Mouse (Mus musculus) myocyte (in vitro differentiated cells): Measurements from ENCODE around the gene 1700012B07Rik. TPM values are rescaled to one million over a fixed set of nuclear protein-coding genes. Genes with fewer than 3 reads are reported as not detected.

Experiments
- H3K27me3 ChIP-seq: one replicate; pipeline ENCODE4 v1.6.1; 2011; ENCODE audit not compliant: control insufficient read depth, insufficient read depth, insufficient read length
- H3K36me3 ChIP-seq: one replicate; pipeline ENCODE4 v1.6.1; 2011; ENCODE audit not compliant: control insufficient read depth, insufficient read depth
- H3K4me2 ChIP-seq: one replicate; pipeline ENCODE4 v1.6.1; 2011; ENCODE audit warnings: low read depth, control low read depth
- H3K4me3 ChIP-seq: one replicate; pipeline ENCODE4 v1.5.1; 2011; ENCODE audit warnings: mild to moderate bottlenecking, control low read depth, moderate library complexity
- H3K79me2 ChIP-seq: one replicate; pipeline ENCODE4 v1.6.1; 2011; ENCODE audit not compliant: control insufficient read depth, insufficient read depth
- H3ac ChIP-seq: one replicate; pipeline ENCODE4 v1.6.1; 2011; ENCODE audit not compliant: control insufficient read depth, insufficient read length
- CEBPB ChIP-seq: IDR thresholded peaks from 2 replicates; pipeline ENCODE4 v1.6.1; 2011; ENCODE audit warnings: mild to moderate bottlenecking, moderate library complexity; ENCODE audit not compliant: poor library complexity, insufficient read depth, severe bottlenecking
- E2F4 ChIP-seq: IDR thresholded peaks from one replicate; pipeline ENCODE4 v1.6.1; 2011; ENCODE audit warnings: mild to moderate bottlenecking, control low read depth, moderate library complexity; ENCODE audit not compliant: insufficient read depth
- MAX ChIP-seq: IDR thresholded peaks from one replicate; pipeline ENCODE4 v1.6.1; 2011; ENCODE audit warnings: low read depth, mild to moderate bottlenecking, control low read depth
- MYOD1 ChIP-seq, 3 experiments: IDR thresholded peaks; one replicate each; pipeline ENCODE4 v1.6.1; 2011; ENCODE audit warnings: control low read depth in 2 of 3, low read depth in 2 of 3, mild to moderate bottlenecking in 2 of 3, moderate library complexity in 1 of 3; ENCODE audit not compliant: insufficient read length in 2 of 3, control insufficient read depth in 1 of 3
- MYOG ChIP-seq, 3 experiments: IDR thresholded peaks; one replicate each; pipeline ENCODE4 v1.6.1; 2011; ENCODE audit warnings: control low read depth in 2 of 3, low read depth in 2 of 3, mild to moderate bottlenecking in 2 of 3; ENCODE audit not compliant: insufficient read length in 2 of 3, control insufficient read depth in 1 of 3, insufficient read depth in 1 of 3
- POLR2A ChIP-seq: IDR thresholded peaks from one replicate; pipeline ENCODE4 v1.6.1; 2011; ENCODE audit warnings: low read depth, mild to moderate bottlenecking, control low read depth, moderate library complexity; ENCODE audit not compliant: insufficient read length
- POLR2AphosphoS2 ChIP-seq: IDR thresholded peaks from one replicate; pipeline ENCODE4 v1.6.1; 2011; ENCODE audit warnings: low read depth, control low read depth; ENCODE audit not compliant: insufficient read length
- REST ChIP-seq: IDR thresholded peaks from one replicate; pipeline ENCODE4 v1.6.1; 2011; ENCODE audit warnings: mild to moderate bottlenecking, control low read depth, moderate library complexity; ENCODE audit not compliant: insufficient read depth, insufficient read length
- SRF ChIP-seq: IDR thresholded peaks from one replicate; pipeline ENCODE4 v1.6.1; 2011; ENCODE audit warnings: low read depth; ENCODE audit not compliant: control insufficient read depth, insufficient read length
- TCF12 ChIP-seq: IDR thresholded peaks from one replicate; pipeline ENCODE4 v1.6.1; 2011; ENCODE audit warnings: mild to moderate bottlenecking, control low read depth; ENCODE audit not compliant: poor library complexity, insufficient read depth, severe bottlenecking
- TCF3 ChIP-seq: IDR thresholded peaks from one replicate; pipeline ENCODE4 v1.6.1; 2011; ENCODE audit warnings: low read depth, control low read depth; ENCODE audit not compliant: insufficient read length
- USF1 ChIP-seq: IDR thresholded peaks from one replicate; pipeline ENCODE4 v1.6.1; 2011; ENCODE audit warnings: low read depth, mild to moderate bottlenecking, control low read depth, moderate library complexity
- polyA plus RNA-seq: library from polyadenylated mRNA; unstranded; fragments of >200 nt; fragmentation: generic; extraction: Trizol; gene quantifications from one replicate; pipeline ENCODE4 v1.2.1, GENCODE M21; 2012; ENCODE audit warnings: missing spikeins

The 1700012B07Rik gene
- polyA plus RNA-seq, 1 experiment = 0.19 TPM

- Histone ChIP-seq H3K27me3 (no peaks in the 10 kb centered on the region), H3K4me2 (peak overlapping the region; percentile 36), H3K79me2 (no peaks in the 10 kb centered on the region), H3K4me3 (no peak overlapping the region), H3ac (no peak overlapping the region), H3K36me3 (no peaks in the 10 kb centered on the region)
- TF ChIP-seq POLR2AphosphoS2 = no peak
- no peak for TF ChIP-seq MYOG (IDR thresholded peaks at IDR 0.05; ENCODE audit: control insufficient read depth in 1 of 3, insufficient read depth in 1 of 3, insufficient read length in 2 of 3, low read depth in 2 of 3)
- TF ChIP-seq CEBPB = no peak
- no peak for TF ChIP-seq E2F4
- no peak for TF ChIP-seq REST
- TF ChIP-seq MAX = no peak
- no peak for TF ChIP-seq TCF12
- TF ChIP-seq POLR2A = no peak
- TF ChIP-seq TCF3 = no peak
Measured at GRCm38 (mm10) chr11:109873852-109874610, 46.2 kb upstream of the 1700012B07Rik start.

DNA sequence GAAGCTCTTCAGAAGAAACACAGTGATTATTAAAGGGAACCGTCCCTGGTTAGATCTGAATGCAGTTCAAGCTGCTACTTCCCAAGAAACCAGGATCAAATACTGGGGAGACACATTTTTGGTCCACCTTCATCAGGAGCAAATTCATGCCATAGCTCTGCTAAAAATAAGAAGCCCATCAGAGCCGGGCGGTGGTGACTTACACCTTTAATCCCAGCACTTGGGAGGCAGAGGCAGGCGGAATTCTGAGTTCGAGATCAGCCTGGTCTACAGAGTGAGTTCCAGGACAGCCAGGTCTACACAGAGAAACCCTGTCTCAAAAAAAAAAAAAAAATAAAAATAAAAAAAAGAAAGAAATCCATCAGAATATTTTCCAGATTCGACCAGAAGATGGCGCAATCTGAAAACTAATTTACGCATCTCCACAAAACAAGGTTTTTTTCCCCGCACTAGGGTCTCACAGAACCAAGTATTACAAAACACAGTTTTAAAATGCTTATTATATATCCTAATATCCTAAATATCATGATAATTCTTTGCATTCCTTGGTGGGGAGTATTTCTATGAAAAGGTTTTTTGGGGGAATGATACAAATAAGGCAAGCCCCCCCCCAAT, 45.4 kb upstream of the 1700012B07Rik start:
- H3K36me3 ChIP-seq = no peaks in the 10 kb centered on the region
- TF ChIP-seq MYOG (IDR thresholded peaks at IDR 0.05; ENCODE audit: control insufficient read depth in 1 of 3, insufficient read depth in 1 of 3, insufficient read length in 2 of 3, low read depth in 2 of 3) (no peak), MAX (no peak), E2F4 (no peak), TCF3 (no peak), POLR2AphosphoS2 (no peak), MYOD1 (IDR thresholded peaks at IDR 0.05; ENCODE audit: control insufficient read depth in 1 of 3, insufficient read length in 2 of 3, low read depth in 2 of 3) (no peak), SRF (no peak), REST (no peak), USF1 (no peak), POLR2A (no peak), TCF12 (no peak)
- peak overlapping the region; percentile 36 for H3K4me2 ChIP-seq
- no peak overlapping the region for H3ac ChIP-seq
- no peak overlapping the region for H3K4me3 ChIP-seq
- no peaks in the 10 kb centered on the region for H3K27me3 ChIP-seq
- no peaks in the 10 kb centered on the region for H3K79me2 ChIP-seq

GRCm38 (mm10) chr11:109872674-109873073, 44.8 kb upstream of the 1700012B07Rik start:
- peak overlapping the region; percentile 3 for H3K4me2 ChIP-seq
- TF ChIP-seq CEBPB (no peak), POLR2AphosphoS2 (no peak), SRF (no peak), POLR2A (no peak), MYOD1 (IDR thresholded peaks at IDR 0.05; ENCODE audit: control insufficient read depth in 1 of 3, insufficient read length in 2 of 3, low read depth in 2 of 3) (no peak), MYOG (IDR thresholded peaks at IDR 0.05; ENCODE audit: control insufficient read depth in 1 of 3, insufficient read depth in 1 of 3, insufficient read length in 2 of 3, low read depth in 2 of 3) (no peak)
- H3K79me2 ChIP-seq = no peaks in the 10 kb centered on the region
- no peak overlapping the region for H3ac ChIP-seq
- H3K36me3 ChIP-seq = no peaks in the 10 kb centered on the region
- no peaks in the 10 kb centered on the region for H3K27me3 ChIP-seq
- H3K4me3 ChIP-seq = no peak overlapping the region

GRCm38 (mm10) chr11:109872056-109872455, 44.2 kb upstream of the 1700012B07Rik start:
- Histone ChIP-seq H3K4me2 (no peak overlapping the region), H3K79me2 (no peaks in the 10 kb centered on the region), H3ac (no peak overlapping the region), H3K4me3 (no peak overlapping the region), H3K27me3 (no peaks in the 10 kb centered on the region), H3K36me3 (no peaks in the 10 kb centered on the region)
- TF ChIP-seq POLR2A (no peak), TCF12 (no peak), USF1 (no peak), MYOG (IDR thresholded peaks at IDR 0.05; ENCODE audit: control insufficient read depth in 1 of 3, insufficient read depth in 1 of 3, insufficient read length in 2 of 3, low read depth in 2 of 3) (no peak), E2F4 (no peak), MYOD1 (IDR thresholded peaks at IDR 0.05; ENCODE audit: control insufficient read depth in 1 of 3, insufficient read length in 2 of 3, low read depth in 2 of 3) (no peak), POLR2AphosphoS2 (no peak), REST (no peak), CEBPB (no peak), TCF3 (no peak), SRF (no peak), MAX (no peak)

GRCm38 (mm10) chr11:109867861-109868260, 40.0 kb upstream of the 1700012B07Rik start:
- Histone ChIP-seq H3K36me3 (no peaks in the 10 kb centered on the region), H3K79me2 (no peaks in the 10 kb centered on the region), H3K4me2 (no peak overlapping the region), H3ac (no peak overlapping the region), H3K27me3 (no peaks in the 10 kb centered on the region), H3K4me3 (no peak overlapping the region)
- TF ChIP-seq POLR2A = no peak
- TF ChIP-seq MYOG (IDR thresholded peaks at IDR 0.05; ENCODE audit: control insufficient read depth in 1 of 3, insufficient read depth in 1 of 3, insufficient read length in 2 of 3, low read depth in 2 of 3) = no peak
- TF ChIP-seq TCF12 = no peak
- TF ChIP-seq SRF = no peak
- TF ChIP-seq POLR2AphosphoS2 = no peak
- TF ChIP-seq MAX = no peak
- no peak for TF ChIP-seq CEBPB
- no peak for TF ChIP-seq TCF3
- no peak for TF ChIP-seq REST
- TF ChIP-seq E2F4 = no peak
- no peak for TF ChIP-seq USF1
- no peak for TF ChIP-seq MYOD1 (IDR thresholded peaks at IDR 0.05; ENCODE audit: control insufficient read depth in 1 of 3, insufficient read length in 2 of 3, low read depth in 2 of 3)
